Mouse (Mus musculus) frontal cortex, adult (tissue): ENCODE data around the gene Itpripl2.

Source experiments
- ATAC-seq: cut with Nextera tagmentation; 2 replicates; pipeline ENCODE4 v1.9.2; 2017; ENCODE audit warnings: mild to moderate bottlenecking, moderate library complexity, mixed read lengths; ENCODE audit not compliant: low TSS enrichment

Gene Itpripl2

DNA sequence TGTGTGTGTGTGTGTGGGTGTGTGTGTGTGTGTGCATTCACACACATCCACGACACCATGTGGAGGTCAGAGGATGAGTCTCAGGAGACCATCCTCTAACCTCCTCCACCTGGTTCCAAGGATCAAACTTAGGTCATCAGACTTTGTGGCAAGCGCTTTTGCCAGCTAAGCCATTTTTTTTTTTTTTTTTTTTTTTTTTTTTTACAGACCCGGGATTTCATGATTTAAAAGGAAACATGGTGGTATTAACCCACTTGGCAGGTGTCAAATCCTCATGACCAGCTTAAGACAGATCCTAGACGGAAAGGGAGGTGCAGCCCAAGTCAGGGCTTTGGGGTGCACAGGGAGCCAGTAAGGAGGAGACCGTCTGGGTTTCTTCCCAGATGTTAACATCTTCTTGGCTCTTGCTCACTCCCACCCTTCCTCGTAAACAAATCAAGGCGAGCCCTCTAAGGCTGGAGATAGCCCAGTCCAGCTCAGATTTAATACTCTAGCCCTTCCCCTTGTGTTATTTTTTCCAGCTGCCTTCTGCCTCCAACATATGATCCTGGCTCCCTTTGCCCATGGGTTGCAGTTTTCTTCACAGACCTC is 47.8 kb downstream of the Itpripl2 start:
- no peak for ATAC-seq

DNA sequence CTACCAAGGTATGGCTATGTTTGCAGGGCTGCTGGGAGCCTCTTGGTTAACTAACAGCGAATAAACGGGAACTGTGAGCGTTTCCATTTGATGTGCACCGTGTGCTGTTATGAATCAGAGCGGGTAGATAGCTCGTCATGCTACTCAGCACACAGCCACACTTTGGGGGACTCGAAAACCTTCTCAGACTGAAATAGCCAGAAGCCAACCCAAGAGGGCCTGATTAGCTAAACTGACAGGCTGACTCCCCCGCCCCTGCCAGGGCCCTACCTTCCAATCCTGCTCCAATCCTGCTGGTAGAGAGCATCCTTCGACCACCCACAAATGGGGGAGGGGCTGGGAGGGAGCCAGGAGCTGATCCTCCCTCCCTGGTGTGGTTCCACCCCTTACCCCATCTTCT is 48.4 kb downstream of the Itpripl2 start:
- peak; percentile 27; the same call in 1 of the 2 replicates for ATAC-seq

DNA sequence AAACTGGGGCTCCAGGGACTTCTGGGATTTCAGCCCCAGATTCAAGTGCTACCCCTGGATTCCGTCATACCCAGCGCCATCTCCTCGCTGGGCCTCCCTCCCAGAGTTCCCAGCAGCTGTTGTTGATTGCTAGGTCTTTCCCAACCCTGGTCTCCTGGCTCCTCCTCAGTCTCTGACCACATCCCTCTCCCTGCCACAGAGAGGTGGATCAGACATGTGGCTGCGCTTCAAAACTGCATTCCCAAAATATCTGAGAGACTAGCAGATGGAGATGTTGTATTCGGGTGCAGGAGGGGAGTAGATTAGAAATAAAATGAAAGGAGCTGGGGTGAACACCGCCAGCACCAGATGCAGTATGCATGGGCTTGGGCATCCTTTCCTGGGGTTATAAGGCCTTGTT is 50.2 kb downstream of the Itpripl2 start:
- ATAC-seq: peak; percentile 62

DNA sequence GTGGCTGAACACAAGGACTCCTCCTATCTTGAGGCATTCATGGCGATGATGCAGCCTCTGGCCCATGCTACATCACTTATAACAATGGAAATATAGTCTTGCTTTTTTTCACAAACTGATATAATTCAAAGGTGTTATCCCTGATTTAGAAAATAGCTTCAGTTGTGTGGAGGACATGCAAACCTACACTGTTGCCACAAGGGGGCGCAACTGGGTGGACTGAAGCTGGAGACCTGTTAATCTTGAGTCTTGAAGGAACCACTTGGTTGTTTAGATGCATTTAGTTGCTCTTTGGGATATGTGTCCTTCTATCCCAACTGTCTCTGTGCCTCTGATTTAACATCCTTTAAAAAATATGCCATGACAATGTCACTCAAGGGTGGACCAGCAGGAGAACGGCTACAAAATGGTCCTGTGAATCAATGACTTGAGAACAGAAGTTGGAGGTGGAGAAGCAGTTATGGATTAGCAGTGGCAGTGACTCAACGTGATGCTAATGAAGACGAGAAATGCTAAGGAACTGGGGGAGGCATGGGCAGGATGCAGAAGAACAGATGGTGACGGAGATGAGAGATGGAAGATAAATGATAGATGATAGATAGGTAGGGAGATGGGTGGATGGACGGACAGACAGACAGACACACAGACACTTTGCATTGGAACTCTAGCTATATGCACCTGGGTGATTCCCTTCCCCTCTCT is 54.5 kb downstream of the Itpripl2 start:
- no peak for ATAC-seq
